Mouse (Mus musculus) ES-E14 (cell line): ENCODE measurements around the gene Pced1b. TPM values are rescaled to one million over a fixed set of nuclear protein-coding genes. Genes with fewer than 3 reads are reported as not detected.

Experiments
- DNase-seq: peaks from one replicate; pipeline ENCODE4 v3.0.0-alpha.2; 2013; ENCODE audit warnings: low read depth, low spot score
- H3K27ac ChIP-seq: 2 replicates; pipeline ENCODE4 v1.5.1; 2012; ENCODE audit warnings: low read depth, mild to moderate bottlenecking, low read length, moderate library complexity, mixed read lengths; ENCODE audit not compliant: poor library complexity, insufficient read depth, severe bottlenecking
- H3K36me3 ChIP-seq: 2 replicates; pipeline ENCODE4 v1.6.1; 2012; ENCODE audit warnings: mild to moderate bottlenecking, low read length, moderate library complexity, mixed read lengths; ENCODE audit not compliant: control insufficient read depth, poor library complexity, insufficient read depth, severe bottlenecking
- H3K4me1 ChIP-seq, 2 experiments: fragments of 150-350 bp in 1 of 2; sonication (generic) in 1 of 2; 2 replicates each; pipeline ENCODE4 v1.6.1; 2012; ENCODE audit warnings: low read length in 2 of 2, mild to moderate bottlenecking in 1 of 2, mixed read lengths in 1 of 2; ENCODE audit not compliant: control insufficient read depth in 2 of 2, insufficient read depth in 2 of 2, poor library complexity in 1 of 2
- H3K4me3 ChIP-seq, 2 experiments: fragments of 150-350 bp in 1 of 2; sonication (generic) in 1 of 2; 2 replicates each; pipeline ENCODE4 v1.5.1; 2012; ENCODE audit warnings: low read length in 2 of 2, low read depth in 1 of 2, mild to moderate bottlenecking in 1 of 2, mixed read lengths in 1 of 2; ENCODE audit not compliant: insufficient read depth in 1 of 2, poor library complexity in 1 of 2, severe bottlenecking in 1 of 2
- H3K9ac ChIP-seq: 2 replicates; pipeline ENCODE4 v1.6.1; 2012; ENCODE audit warnings: low read depth, mild to moderate bottlenecking, low read length, mixed read lengths; ENCODE audit not compliant: poor library complexity, insufficient read depth, severe bottlenecking
- H3K9me3 ChIP-seq: fragments of 150-350 bp; sonication (generic); 2 replicates; pipeline ENCODE4 v1.6.1; 2012; ENCODE audit warnings: low read depth, mild to moderate bottlenecking, low read length; ENCODE audit not compliant: control insufficient read depth, insufficient read depth
- CHD2 ChIP-seq: IDR thresholded peaks from 2 replicates; pipeline ENCODE4 v1.6.1; 2014; ENCODE audit warnings: mild to moderate bottlenecking, low read depth, low read length, inconsistent platforms
- HCFC1 ChIP-seq: IDR thresholded peaks from 2 replicates; pipeline ENCODE4 v1.6.1; 2012; ENCODE audit warnings: low read length, inconsistent platforms, borderline replicate concordance; ENCODE audit not compliant: insufficient read depth
- MAFK ChIP-seq: IDR thresholded peaks from 2 replicates; pipeline ENCODE4 v1.6.1; 2014; ENCODE audit warnings: mild to moderate bottlenecking, low read depth, low read length, inconsistent platforms; ENCODE audit not compliant: insufficient read depth
- ZC3H11A ChIP-seq: IDR thresholded peaks from 2 replicates; pipeline ENCODE4 v1.6.1; 2012; ENCODE audit warnings: low read depth, mild to moderate bottlenecking, inconsistent platforms, low read length, borderline replicate concordance
- ZNF384 ChIP-seq: IDR thresholded peaks from 2 replicates; pipeline ENCODE4 v1.6.1; 2012; ENCODE audit warnings: low read depth, low read length, inconsistent platforms
- in situ Hi-C, 2 experiments: fragments of 600-800 bp; cut with MboI; formaldehyde crosslinking; loops; one replicate each; pipeline ENCODE4 v1.15.1; 2025; ENCODE audit warnings: low sequenced_read_pairs in 2 of 2, inconsistent platforms in 1 of 2; ENCODE audit not compliant: unreplicated experiment in 2 of 2
- total RNA-seq: library from RNA; depleted of rRNA; stranded (reverse); fragments of 300-350 nt; gene quantifications from 2 replicates; pipeline ENCODE4 v1.2.3, GENCODE M21; 2012

Pced1b gene
- total RNA-seq, 1 experiment = 29.0 TPM

DNA sequence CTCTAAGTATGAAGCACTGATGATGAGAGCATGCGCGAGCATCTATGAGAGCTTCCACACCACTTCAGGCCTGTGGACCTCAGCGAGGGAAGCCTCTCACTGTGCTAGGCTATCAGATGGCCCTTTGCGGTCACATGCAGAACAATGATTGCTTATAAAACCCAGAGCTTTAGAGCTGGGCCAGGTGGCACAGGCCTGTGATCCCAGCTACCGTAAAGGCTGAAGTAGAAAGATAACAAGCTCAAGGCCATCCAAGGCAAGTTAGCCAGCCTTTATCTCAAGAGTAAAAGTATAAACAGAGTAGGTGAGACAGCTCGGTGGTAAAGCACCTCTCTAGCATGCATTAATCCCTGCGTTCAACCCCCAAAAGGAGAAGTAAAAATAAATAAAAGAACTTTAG lies 158.1 kb downstream of the Pced1b start:
- Histone ChIP-seq H3K27ac (no peak overlapping the region), H3K4me3 (no peak overlapping the region), H3K9ac (no peak overlapping the region), H3K9me3 (no peaks in the 10 kb centered on the region), H3K4me1 (peaks cover 3 to 9% of the 10 kb centered on the region in 2 experiments; a peak in 2 of 4 replicates), H3K36me3 (no peaks in the 10 kb centered on the region)
- TF ChIP-seq ZC3H11A (no peak), HCFC1 (no peak), CHD2 (no peak), ZNF384 (no peak), MAFK (no peak)
- in situ Hi-C loops = no loop called here
- DNase-seq = no peak

DNA sequence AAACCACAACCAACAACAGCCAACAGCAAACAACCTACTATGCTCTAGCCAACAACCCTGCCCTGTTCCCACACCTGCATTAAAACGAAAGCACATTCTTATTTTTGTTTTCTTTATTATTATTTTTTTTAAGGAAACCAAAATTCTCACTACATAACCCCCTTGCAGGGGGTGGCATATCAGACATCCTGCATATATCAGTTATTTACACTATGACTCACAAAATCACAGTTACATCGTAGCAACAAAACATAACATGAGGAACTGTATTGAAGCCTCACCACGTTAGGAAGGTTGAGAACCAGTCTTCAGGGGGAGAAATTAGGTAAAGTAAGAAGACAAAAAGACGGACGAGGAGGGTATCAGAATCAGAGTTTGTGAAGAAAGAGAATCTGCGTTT lies 159.2 kb downstream of the Pced1b start:
- H3K4me3 ChIP-seq = no peak overlapping the region
- no peak overlapping the region for H3K27ac ChIP-seq
- in situ Hi-C loops = no loop called here
- no peaks in the 10 kb centered on the region for H3K36me3 ChIP-seq
- H3K9me3 ChIP-seq = no peaks in the 10 kb centered on the region
- no peak for TF ChIP-seq ZC3H11A
- TF ChIP-seq MAFK = no peak
- no peak for TF ChIP-seq ZNF384
- no peak for DNase-seq
- H3K4me1 ChIP-seq = peaks cover 3 to 9% of the 10 kb centered on the region in 2 experiments; a peak in 2 of 4 replicates
- H3K9ac ChIP-seq = no peak overlapping the region

DNA sequence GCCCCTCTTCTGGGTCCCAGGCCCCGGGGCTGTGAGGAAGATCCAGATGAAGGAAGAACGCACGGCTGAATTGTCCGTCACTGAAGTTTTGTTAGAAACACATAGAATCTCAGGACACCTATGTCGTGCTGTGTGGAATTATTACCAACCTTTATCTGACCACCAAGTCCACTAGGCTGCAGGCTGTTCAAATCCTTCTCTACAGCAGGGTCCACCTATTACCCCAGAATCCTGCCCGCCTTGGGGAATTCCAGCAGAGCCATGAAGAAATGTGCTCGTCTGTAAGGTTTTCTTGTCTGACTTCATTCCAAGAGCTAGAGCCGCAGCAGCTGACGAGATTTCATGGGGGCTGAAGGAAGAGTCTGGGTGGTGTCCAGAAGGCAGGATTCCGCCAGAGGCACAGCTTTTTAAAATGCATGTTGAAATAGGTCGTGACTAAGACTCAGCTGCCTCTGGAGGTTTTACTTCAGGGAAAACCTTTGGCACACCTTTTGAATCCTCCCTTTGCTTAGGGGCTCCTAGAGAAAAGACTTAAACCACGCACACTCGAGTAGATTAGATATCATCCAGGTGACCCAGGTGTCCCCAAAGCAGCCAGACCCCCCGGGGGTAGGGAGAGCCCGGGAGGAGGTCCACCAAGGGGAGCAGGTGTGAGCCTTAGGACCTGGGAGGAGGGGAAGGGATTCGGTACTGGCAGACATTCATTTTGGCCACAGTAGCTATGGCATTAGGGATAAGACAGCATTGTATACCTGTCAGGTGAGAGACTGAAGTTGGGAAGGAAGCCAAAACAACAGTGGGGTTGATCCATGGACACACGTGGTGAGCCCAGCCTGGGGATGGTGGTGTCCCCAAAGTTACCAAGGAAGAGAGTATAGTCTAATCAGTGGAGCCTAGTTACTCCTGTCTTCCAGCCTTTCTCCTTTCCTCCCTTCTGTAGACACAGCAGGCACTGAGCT lies 160.9 kb downstream of the Pced1b start:
- no peak for TF ChIP-seq HCFC1
- no peak for TF ChIP-seq MAFK
- TF ChIP-seq ZC3H11A = no peak
- TF ChIP-seq ZNF384 = no peak
- TF ChIP-seq CHD2 = no peak
- DNase-seq = no peak
- peaks cover 3 to 6% of the 10 kb centered on the region in 2 experiments; a peak in 2 of 4 replicates for H3K4me1 ChIP-seq
- H3K36me3 ChIP-seq = no peaks in the 10 kb centered on the region
- no peaks in the 10 kb centered on the region for H3K9me3 ChIP-seq
- H3K4me3 ChIP-seq = no peak overlapping the region
- in situ Hi-C loops = no loop called here
- peak overlapping the region; percentile 31; the same call in 1 of the 2 replicates for H3K9ac ChIP-seq
- H3K27ac ChIP-seq = no peak overlapping the region

DNA sequence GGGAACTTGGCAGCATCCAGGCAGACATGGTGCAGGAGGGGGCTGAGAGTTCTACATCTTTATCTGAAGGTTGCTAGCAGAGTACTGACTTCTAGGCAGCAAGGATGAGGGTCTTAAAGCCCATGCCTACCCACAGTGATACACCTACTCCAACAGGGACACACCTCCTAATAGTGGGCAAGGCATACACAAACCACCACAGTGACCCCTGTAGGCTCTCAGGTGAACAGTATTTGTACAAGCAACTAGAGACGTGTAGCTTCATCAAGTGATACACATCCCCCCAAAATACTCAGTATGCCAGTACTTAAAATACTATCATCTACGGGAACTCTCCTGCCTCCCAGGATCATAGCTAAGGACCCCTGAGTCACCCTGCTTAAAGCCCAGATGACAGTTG lies 164.2 kb downstream of the Pced1b start:
- no peak for TF ChIP-seq MAFK
- no peak for TF ChIP-seq HCFC1
- TF ChIP-seq CHD2 = no peak
- Histone ChIP-seq H3K9me3 (no peaks in the 10 kb centered on the region), H3K36me3 (no peaks in the 10 kb centered on the region), H3K9ac (no peak overlapping the region), H3K27ac (no peak overlapping the region), H3K4me3 (no peak overlapping the region), H3K4me1 (peaks cover 2 to 6% of the 10 kb centered on the region in 2 experiments; a peak in 1 of 4 replicates)
- no peak for DNase-seq
- in situ Hi-C loops = no loop called here
